Comparison of ENCODE assay signal across 18 mouse cellular contexts in genomic region chr14:123566599-123566998, GRCm38 (mm10).
"Had no signal": no experiment of that assay in that cellular context is flagged by ENCODE, and none has a peak within 500 bp of the region (broad histone marks: within the 10 kb centered on the region; RNA-seq: fewer than 3 reads in every experiment).

No protein-coding gene starts in this region.

- H3K9ac ChIP-seq: liver, postnatal 0 days; lung, embryonic 15.5 days; midbrain, embryonic 13.5 days; midbrain, embryonic 15.5 days; neural tube, embryonic 12.5 days; stomach, embryonic 15.5 days had no signal

- H3K27me3 ChIP-seq: lung, embryonic 15.5 days; megakaryocyte, embryonic 14.5 days; midbrain, embryonic 13.5 days; midbrain, embryonic 15.5 days; neural tube, embryonic 12.5 days; stomach, embryonic 15.5 days had no signal

- H3K4me1 ChIP-seq: lung, embryonic 15.5 days; megakaryocyte, embryonic 14.5 days; midbrain, embryonic 13.5 days; midbrain, embryonic 15.5 days; neural tube, embryonic 12.5 days; stomach, embryonic 15.5 days had no signal

- H3K4me2 ChIP-seq: lung, embryonic 15.5 days; midbrain, embryonic 11.5 days; midbrain, embryonic 13.5 days; midbrain, embryonic 15.5 days; neural tube, embryonic 12.5 days; stomach, embryonic 15.5 days had no signal

- H3K4me3 ChIP-seq: lung, embryonic 15.5 days; megakaryocyte, embryonic 14.5 days; midbrain, embryonic 13.5 days; midbrain, embryonic 15.5 days; neural tube, embryonic 12.5 days; stomach, embryonic 15.5 days had no signal

- ATAC-seq: liver, postnatal 0 days; lung, postnatal 0 days; midbrain, embryonic 13.5 days; midbrain, embryonic 15.5 days had no signal

- H3K9me3 ChIP-seq: lung, embryonic 15.5 days; megakaryocyte, embryonic 14.5 days; midbrain, embryonic 13.5 days; midbrain, embryonic 15.5 days; neural tube, embryonic 12.5 days; stomach, embryonic 15.5 days had no signal

- H3K36me3 ChIP-seq: lung, embryonic 15.5 days; midbrain, embryonic 15.5 days; neural tube, embryonic 12.5 days; stomach, embryonic 15.5 days had no signal

- DNase-seq: liver, postnatal 0 days; lung, adult 2 months; lung, postnatal 14 days; lung, postnatal 36 days; right cerebral cortex, postnatal 14 days; thymus, adult 2 months; thymus, postnatal 25 days; thymus, postnatal 4 days had no signal

- H3K27ac ChIP-seq: lung, embryonic 15.5 days; macrophage; midbrain, embryonic 13.5 days; midbrain, embryonic 15.5 days; neural tube, embryonic 12.5 days; stomach, embryonic 15.5 days; stomach, postnatal 0 days had no signal
